Mouse (Mus musculus) layer of hippocampus, postnatal 14 days (tissue): Measurements from ENCODE around the gene Cap2. TPM values are rescaled to one million over a fixed set of nuclear protein-coding genes. Genes with fewer than 3 reads are reported as not detected.
A peak's percentile ranks its signal among the peaks of the same experiment; 100 is the strongest.

Experiments
- DNase-seq, 2 experiments: peaks; one replicate each; pipeline ENCODE4 v3.0.0; 2021 to 2022; ENCODE audit warnings: low spot score in 2 of 2, mixed read lengths in 1 of 2
- long read RNA-seq, 2 experiments: library from polyadenylated mRNA; stranded (forward); transcript quantifications; one replicate each; pipeline ENCODE4 v2.0.0; 2021
- total RNA-seq, 2 experiments: library from RNA; stranded (reverse); gene quantifications; 2 replicates each; pipeline ENCODE4 v1.2.3; 2021

The Cap2 gene
- 100 to 1,000 TPM; 131 to 140 TPM for total RNA-seq
- long read RNA-seq, experiment 1, transcript Cap2-201 (13 exons, 3,713 nt): major isoform, 19 of 29 reads
- long read RNA-seq, experiment 1, partial matches to known transcripts: 6 of 29 reads
- long read RNA-seq, experiment 1, other reads (novel, unspliced or antisense): 4 of 29 reads
- long read RNA-seq, experiment 2, transcript Cap2-201 (13 exons, 3,713 nt): major isoform, 25 of 40 reads
- long read RNA-seq, experiment 2, partial matches to known transcripts: 12 of 40 reads
- long read RNA-seq, experiment 2, other reads (novel, unspliced or antisense): 3 of 40 reads

- DNase-seq: peak; percentile 69 to 78
Observed at GRCm38 (mm10) chr13:46501800-46502389, at the start of gene Cap2. TSS of gene Cap2 (plus strand) at chr13:46501848.

GRCm38 (mm10) chr13:46459546-46459945 lies 42.1 kb upstream of the Cap2 start:
- DNase-seq: no peak

GRCm38 (mm10) chr13:46462280-46462679 lies 39.4 kb upstream of the Cap2 start:
- peak in 1 of 2 experiments; percentile 31 for DNase-seq

GRCm38 (mm10) chr13:46463764-46464163 lies 37.9 kb upstream of the Cap2 start:
- DNase-seq: peak in 1 of 2 experiments; percentile 14

GRCm38 (mm10) chr13:46468251-46468650 lies 33.4 kb upstream of the Cap2 start:
- no peak for DNase-seq

GRCm38 (mm10) chr13:46469536-46469935 lies 32.1 kb upstream of the Cap2 start:
- DNase-seq: no peak

GRCm38 (mm10) chr13:46481271-46481670 lies 20.4 kb upstream of the Cap2 start:
- no peak for DNase-seq

DNA sequence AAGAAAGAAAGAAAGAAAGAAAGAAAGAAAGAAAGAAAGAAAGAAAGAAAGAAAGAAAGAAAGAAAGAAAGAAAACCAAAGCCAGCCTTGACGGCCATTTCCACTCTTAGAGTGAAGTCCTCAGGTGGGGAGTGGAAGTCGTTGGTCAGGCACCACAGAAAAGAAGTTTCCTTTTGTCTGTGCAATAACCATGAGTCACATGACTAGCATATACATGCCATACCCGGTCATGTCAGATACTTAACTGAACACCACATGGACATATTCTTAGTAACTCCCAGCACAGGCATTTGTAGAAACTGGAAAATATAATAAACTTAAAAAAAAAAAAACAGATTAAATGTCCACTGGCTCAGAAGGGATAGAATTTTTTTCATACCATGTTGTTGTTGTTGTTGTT lies 16.0 kb upstream of the Cap2 start:
- DNase-seq: no peak

GRCm38 (mm10) chr13:46488166-46488565 lies 13.5 kb upstream of the Cap2 start:
- DNase-seq: no peak

DNA sequence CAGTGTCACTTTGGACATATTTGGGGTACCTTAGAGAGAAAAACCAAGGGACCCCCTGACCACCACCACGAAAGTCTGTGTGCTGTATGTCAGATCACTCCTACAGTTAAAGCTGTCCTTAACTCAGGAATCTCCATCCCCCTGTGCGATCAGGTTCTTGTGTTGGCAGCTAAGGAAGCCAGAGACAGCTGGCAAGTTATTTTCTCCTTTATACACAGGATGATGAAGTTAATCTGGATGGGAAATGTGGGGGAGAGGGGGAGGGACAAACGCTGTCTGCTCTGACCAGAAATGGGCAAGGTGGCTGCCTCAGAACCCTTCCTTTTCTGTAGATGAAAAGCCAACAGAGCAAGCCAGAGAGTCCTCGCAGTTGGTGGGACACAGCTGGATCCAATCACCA lies 11.0 kb upstream of the Cap2 start:
- no peak for DNase-seq

DNA sequence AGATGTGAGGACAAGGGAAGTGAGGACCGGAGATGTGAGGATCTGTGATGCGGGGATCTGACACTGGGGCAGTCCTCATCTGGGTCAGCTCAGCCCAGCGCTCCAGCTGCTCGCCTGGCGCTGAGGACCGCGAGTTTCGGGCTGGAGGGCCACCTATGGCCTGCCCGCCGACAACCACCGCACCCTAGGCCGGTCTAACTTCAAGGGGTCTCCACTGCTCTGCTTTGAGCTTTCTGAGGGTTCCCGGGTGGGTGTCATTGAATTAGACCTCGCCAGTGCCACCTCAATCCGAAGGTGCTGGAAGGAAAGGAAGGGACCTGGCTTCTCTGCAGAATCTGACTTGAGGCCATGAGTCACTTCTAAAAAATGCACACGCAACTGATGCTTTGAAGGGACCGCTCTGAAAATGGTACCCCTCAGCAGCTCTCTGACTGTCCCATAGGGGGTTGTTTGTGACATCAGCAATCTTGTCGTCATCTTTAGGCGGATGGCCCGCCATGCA lies 793 bp downstream of the Cap2 start:
- no peak for DNase-seq

DNA sequence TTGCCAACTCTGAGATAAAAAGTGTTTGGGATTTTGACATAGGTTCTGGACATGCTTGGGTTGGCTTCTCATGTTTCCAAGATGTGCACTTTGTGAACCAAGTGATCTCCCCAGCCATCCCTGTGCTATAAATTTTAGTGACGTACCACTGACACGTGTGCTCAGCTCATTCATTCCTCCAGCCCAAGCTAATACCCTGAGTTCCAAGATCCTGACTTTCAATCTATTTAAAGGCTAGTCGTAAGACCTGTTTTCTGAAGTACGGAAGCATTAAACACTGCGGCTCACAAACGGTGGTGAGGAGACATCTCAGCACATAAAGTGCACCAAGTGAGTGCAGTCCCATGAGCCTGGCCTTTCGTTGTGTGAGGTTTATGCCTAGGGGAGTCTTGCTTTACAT lies 6.3 kb downstream of the Cap2 start:
- DNase-seq: no peak

GRCm38 (mm10) chr13:46508823-46509222 lies 7.2 kb downstream of the Cap2 start:
- DNase-seq: no peak

- DNase-seq: no peak
Observed at GRCm38 (mm10) chr13:46510460-46510859, 8.8 kb downstream of the Cap2 start.

GRCm38 (mm10) chr13:46514484-46514883 lies 12.8 kb downstream of the Cap2 start:
- no peak for DNase-seq

- DNase-seq: no peak
Observed at GRCm38 (mm10) chr13:46515120-46515523, 13.5 kb downstream of the Cap2 start.

DNA sequence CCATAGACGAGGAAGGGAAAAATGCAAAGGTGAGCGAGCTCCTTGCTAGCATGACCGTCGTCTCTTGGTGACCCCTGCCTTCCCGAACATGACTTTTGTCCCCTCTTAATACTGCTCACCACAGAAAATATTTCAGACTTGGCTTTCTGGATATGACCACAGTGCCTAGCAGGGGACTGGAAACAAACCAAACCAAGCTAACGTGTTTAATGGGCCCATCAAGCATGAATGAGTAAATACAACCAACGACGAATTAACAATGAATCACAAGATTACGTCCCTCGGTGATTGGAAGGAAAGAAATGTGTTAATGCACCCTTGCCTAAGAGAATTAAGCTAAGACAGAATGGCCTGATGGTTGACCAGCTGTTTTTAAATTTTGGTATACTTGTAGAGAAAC lies 13.9 kb downstream of the Cap2 start:
- DNase-seq: no peak

GRCm38 (mm10) chr13:46516183-46516582 lies 14.5 kb downstream of the Cap2 start:
- DNase-seq: no peak

DNA sequence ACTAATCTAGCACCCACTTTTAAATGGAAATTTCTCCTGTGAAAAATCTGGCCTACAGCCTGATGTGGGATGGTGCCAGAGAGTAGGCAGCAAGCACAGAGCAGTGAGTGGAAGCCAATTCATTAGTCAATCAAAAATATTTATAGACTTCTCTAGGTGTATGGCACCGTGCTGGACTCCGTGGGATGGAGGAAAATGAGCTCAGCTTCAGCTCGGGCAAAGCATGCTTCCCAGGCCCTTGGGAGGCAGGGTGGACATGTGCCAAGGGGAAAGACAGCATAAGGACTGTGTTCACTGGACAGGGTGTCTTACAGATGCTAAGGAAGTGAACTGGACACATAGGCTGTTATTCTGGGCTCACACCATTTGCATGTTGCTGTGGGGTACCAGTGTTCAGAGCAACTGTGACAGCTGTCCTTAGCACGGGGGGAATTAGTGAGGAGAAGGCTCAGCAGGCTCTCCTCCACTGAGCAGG lies 15.6 kb downstream of the Cap2 start:
- DNase-seq: peak; percentile 73 to 90

- DNase-seq: no peak
Observed at GRCm38 (mm10) chr13:46521482-46521881, 19.8 kb downstream of the Cap2 start.

DNA sequence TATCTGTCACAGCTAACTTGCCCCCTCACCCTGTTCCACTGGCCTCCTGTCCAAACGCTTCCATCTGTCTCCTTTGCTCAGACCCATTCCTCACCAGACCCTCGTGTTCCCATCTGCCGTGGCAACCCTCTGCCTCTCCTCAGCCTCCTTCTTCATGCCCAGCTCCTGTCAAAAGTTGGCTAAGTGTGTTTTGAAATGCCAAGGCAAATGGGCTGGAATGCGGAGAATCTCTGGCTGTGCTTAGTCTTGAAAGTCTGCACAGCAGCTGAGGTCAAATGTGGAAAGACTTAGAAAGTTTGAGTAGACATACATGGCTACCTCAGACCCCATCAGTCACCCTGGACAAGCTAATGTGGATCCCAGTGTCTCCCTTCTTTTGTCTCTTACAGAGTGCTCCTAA lies 21.1 kb downstream of the Cap2 start:
- no peak for DNase-seq

DNA sequence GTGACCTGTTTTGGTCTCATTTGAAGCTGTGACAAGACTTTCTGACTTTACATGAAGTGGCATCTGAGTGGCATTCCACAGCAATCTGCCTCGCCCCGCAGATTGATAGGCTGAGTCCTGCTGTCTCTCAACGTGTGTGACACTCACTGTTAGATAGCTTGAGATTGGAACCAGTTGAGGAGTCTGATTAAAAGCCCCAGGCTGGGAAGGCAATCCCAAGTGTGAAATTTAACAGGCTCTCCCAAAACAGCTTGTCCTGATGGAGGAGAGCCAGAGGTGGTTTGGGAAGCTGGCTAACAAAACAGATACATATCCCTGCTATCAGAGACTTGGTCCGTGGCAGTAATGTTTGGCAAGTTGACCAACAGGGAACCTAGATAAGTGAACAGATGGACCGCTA lies 21.6 kb downstream of the Cap2 start:
- no peak for DNase-seq

- DNase-seq: no peak
Observed at GRCm38 (mm10) chr13:46523712-46524111, 22.1 kb downstream of the Cap2 start.
